Mouse (Mus musculus) Patski (cell line): ENCODE data around the gene Olfr644. TPM values are rescaled to one million over a fixed set of nuclear protein-coding genes. Genes with fewer than 3 reads are reported as not detected.

Experiments
- ATAC-seq: fragments of 100-300 bp; one replicate; pipeline ENCODE4 v1.8.0; 2021
- CTCF ChIA-PET: fragments of 350-600 bp; sonication (Branson Sonifier 250); formaldehyde crosslinking; loops from one replicate; lab custom pipeline; 2022; ENCODE audit warnings: inconsistent platforms; lab: Charles Lee
- POLR2A ChIA-PET: fragments of 350-600 bp; sonication (Branson Sonifier 250); formaldehyde crosslinking; loops from one replicate; lab custom pipeline; 2022; ENCODE audit warnings: antibody characterized with exemption, inconsistent platforms; lab: Charles Lee
- DNase-seq: peaks from one replicate; pipeline ENCODE4 v3.0.0-alpha.2; 2011; ENCODE audit warnings: low read depth, low spot score
- H3K27me3 ChIP-seq: fragments of 371-371 bp; one replicate; pipeline ENCODE4 v1.5.1; 2021
- CTCF ChIP-seq: fragments of 100-300 bp; IDR thresholded peaks from one replicate; pipeline ENCODE4 v1.5.1; 2021
- in situ Hi-C: fragments of 300-500 bp; cut with MboI; formaldehyde crosslinking; loops from 3 replicates; pipeline ENCODE4 v1.11.1; 2018; ENCODE audit warnings: low pct_unique_long_range_greater_than_20kb, mixed read lengths
- polyA plus RNA-seq: library from polyadenylated mRNA; unstranded; gene quantifications from one replicate; pipeline ENCODE4 v1.2.3, GENCODE M21; 2021

The Olfr644 gene
- not detected for polyA plus RNA-seq

DNA sequence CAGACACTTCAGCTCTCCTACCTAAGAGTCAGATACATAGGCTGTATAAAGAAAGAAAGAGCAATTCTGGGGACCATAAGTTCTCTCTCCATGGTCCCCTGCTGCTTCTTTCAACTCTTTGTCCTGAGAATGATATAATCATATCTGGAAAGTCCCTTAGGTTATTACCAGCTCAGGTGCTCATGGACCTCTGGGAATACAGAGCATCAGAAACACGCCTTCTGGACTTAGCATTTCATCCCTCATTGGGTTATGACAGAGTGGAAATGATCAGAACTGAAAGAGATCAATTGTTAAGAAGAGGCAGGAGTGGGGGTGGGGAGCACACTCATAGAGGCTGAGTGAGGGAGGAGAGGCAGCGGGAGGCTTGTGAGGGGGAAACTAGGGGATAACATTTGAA lies at the start of gene Olfr644:
Gene Olfr644 (minus strand): TSS at position 101 of the 400 bp plus-strand sequence.
- no peak for DNase-seq
- no peak for TF ChIP-seq CTCF
- in situ Hi-C loops = no loop called here
- no peaks in the 10 kb centered on the region for H3K27me3 ChIP-seq
- ChIA-PET CTCF (no interaction called here), POLR2A (no interaction called here)
- ATAC-seq = no peak

DNA sequence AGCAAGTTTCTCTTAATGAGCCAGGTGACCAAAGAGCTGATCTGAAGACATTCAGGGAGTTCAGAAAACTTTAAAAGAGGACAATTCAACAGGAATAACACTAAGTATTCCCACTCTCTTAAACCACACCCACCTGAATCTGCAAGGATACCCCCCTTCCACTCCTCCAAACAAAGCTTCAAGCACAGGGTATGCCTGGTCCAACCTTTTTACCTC lies 33.0 kb upstream of the Olfr644 start, which contains the start of gene Olfr646:
Gene Olfr646 (plus strand): TSS at position 117 of the 216 bp plus-strand sequence.
- no peak for DNase-seq
- no peak for ATAC-seq
- POLR2A ChIA-PET = no interaction called here
- H3K27me3 ChIP-seq = no peaks in the 10 kb centered on the region
- in situ Hi-C loops = no loop called here
- no peak for TF ChIP-seq CTCF
- CTCF ChIA-PET = no interaction called here

DNA sequence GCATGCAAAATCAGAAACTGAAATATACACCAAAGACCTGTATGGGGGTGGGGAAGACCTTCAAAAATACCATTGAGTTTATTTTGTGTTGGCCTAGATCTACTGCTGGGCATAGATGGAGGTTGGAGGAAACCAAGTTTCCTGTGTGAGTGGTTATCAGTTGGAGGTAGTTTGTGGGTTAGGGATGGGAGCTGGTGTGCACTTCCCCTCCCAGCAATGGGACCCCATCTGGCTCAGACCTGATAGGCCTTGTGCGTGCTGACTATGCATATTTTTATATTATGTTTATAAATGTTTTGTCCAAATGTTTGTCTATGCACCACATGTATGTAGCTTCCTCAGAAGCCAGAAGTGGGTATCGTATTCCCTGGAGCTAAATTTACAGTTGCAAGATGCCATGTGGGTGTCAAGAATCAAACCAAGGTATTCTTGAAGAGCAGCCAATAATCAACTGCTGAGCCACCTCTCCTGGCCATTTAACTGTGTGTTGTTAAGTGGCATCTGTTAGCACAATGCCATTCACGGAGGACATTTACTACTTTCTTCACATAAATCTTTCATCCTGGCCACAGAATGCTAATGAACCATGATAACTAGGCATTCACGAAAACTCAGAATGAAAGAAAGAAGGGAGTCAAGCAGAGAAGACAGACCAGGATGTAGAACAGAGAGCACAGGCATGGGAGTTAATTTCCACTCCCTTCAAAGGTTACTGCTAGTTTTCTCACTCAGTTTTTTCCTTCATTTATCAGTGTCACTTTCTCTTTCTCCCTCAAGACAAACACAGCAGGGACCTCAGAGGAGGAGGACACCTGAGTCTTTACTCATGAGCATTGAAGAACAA lies 32.5 kb upstream of the Olfr644 start:
- in situ Hi-C loops = no loop called here
- ChIA-PET POLR2A (no interaction called here), CTCF (no interaction called here)
- H3K27me3 ChIP-seq = no peaks in the 10 kb centered on the region
- TF ChIP-seq CTCF = no peak
- DNase-seq (no peak), ATAC-seq (no peak)

DNA sequence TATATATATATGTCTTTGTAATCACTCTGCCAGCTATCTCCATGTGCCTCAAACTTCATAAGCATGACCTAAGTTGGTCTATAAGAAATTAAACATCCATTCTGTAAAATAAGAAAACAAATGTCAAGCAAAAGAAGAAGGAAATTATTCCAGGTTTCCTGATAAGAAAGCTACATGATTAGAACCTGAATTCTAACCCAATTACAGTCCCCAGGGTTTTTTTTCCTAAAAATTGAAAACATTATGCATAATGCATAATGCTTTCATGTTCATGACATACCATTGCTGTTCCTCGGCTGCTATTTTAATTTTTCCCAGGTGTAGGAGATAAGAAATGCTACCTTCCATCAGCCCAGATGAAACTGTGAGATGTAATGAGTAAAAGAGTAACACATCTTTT lies 13.7 kb upstream of the Olfr644 start, which contains the start of gene Olfr645:
Gene Olfr645 (minus strand): TSS at position 101 of the 400 bp plus-strand sequence.
- no peak for TF ChIP-seq CTCF
- no peaks in the 10 kb centered on the region for H3K27me3 ChIP-seq
- ATAC-seq (no peak), DNase-seq (no peak)
- POLR2A ChIA-PET = no interaction called here
- in situ Hi-C loops = no loop called here
- CTCF ChIA-PET = interaction anchor here (1.1 kb wide), 1 partner anchor 8 kb away, joined by 3 read pairs; no protein-coding TSS in a partner anchor

DNA sequence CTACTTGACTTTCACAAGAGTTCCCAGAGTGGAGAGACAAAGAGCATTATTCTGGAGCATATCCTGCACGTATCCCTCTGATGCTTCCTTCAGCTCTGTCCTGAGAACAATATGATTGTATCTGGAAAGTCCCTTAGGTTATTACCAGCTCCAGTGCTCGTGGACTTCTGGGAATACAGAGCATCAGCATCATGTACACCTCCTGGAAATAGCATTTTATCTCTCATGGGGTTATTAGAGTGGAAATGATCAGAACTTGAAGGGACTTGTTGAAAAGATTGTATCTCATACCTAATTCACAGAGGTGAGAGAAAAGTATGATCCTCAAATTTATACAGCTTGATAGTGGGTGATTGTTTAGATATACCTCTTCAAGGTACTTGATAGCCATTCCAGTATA lies 10.3 kb downstream of the Olfr644 start, which contains the start of gene 4930516K23Rik:
Gene 4930516K23Rik (minus strand): TSS at position 101 of the 400 bp plus-strand sequence.
- ChIA-PET POLR2A (no interaction called here), CTCF (no interaction called here)
- H3K27me3 ChIP-seq = peaks cover 4% of the 10 kb centered on the region
- ATAC-seq (no peak), DNase-seq (no peak)
- no peak for TF ChIP-seq CTCF
- in situ Hi-C loops = no loop called here

DNA sequence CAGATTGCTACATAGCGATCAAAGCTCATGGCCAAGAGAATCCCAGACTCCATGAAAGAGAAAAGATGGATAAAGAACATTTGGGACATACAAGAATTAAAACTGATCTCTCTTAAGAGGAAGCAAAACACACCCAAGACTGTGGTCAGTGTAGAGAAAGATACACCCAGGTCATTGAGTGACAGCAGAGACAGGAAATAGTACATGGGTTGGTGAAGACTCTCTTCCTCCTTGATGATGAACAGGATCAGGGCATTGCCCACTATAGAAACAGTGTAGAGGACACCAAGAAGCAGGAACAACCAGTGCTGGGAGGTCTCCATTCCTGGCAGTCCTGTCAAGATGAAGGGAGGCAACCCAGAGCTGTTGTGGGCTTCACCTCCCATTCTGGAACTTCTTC lies 12.5 kb downstream of the Olfr644 start:
- CTCF ChIA-PET = no interaction called here
- H3K27me3 ChIP-seq = peaks cover 4% of the 10 kb centered on the region
- in situ Hi-C loops = no loop called here
- no peak for TF ChIP-seq CTCF
- POLR2A ChIA-PET = no interaction called here
- DNase-seq (no peak), ATAC-seq (no peak)

DNA sequence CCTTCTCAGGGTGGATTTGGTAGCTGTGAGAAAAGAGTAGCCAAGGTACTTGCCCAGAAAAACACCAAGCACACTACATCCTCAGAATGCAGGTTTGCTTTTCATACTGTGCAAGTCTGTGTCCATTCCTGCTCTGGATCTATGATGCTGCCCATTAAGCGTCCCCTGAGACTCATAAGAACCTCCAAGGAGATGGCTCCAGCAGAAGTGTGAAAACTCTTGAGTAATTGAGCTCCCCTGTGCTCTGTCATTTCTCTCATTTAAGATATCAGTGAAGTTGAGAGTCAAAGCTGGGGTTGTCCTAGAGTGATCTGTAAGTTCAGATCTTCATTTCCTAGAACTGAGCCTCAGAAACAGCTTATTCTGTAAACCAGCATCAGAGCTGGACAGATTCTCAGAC lies 19.1 kb downstream of the Olfr644 start, which contains the start of gene Olfr642:
Gene Olfr642 (minus strand): TSS at position 101 of the 400 bp plus-strand sequence.
- no peaks in the 10 kb centered on the region for H3K27me3 ChIP-seq
- in situ Hi-C loops = no loop called here
- no peak for DNase-seq
- CTCF ChIA-PET = interaction anchor here (1.0 kb wide), 1 partner anchor 9 kb away, joined by 3 read pairs; no protein-coding TSS in a partner anchor
- ATAC-seq = no peak
- TF ChIP-seq CTCF = no peak
- POLR2A ChIA-PET = no interaction called here

DNA sequence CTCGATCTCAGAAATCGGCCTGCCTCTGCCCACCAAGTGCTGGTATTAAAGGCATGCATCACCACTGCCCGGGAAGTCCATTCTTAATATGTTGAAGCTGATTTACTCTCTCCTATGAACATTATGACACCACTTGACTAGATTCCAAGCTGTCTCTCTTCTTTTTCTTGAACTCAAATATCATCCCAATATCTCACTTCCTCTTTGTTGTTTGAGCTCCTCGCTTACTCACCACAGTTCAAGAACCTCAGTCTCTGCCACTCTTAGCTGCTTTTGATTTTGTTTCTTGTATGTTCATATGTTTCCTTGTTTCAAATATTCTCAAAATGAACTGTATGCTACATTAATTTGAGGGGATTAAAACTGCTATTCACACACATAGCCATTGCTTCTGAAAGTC lies 20.9 kb downstream of the Olfr644 start:
- DNase-seq (no peak), ATAC-seq (no peak)
- CTCF ChIA-PET = no interaction called here
- POLR2A ChIA-PET = no interaction called here
- in situ Hi-C loops = no loop called here
- no peak for TF ChIP-seq CTCF
- no peaks in the 10 kb centered on the region for H3K27me3 ChIP-seq

DNA sequence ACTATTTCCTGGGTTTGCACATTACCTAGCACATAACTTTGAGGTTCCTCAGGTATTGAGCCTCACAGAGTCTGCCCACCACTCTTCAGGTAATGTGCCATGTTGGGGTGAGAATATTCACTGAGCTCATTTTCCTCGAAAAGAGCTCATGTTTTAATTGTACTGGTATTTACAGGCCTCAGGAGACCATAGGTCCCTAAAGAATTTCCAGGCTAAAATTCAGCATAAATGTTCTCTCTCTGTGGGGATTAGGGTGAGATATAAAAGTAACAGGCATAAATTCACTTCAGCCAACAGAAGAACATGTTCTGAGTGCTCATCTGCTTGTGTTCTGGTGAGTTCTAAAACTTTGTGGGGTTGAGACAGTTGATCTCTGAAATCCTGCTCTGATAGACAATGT lies 36.5 kb downstream of the Olfr644 start, which contains the start of gene Olfr641:
Gene Olfr641 (plus strand): TSS at position 301 of the 400 bp plus-strand sequence.
- DNase-seq (no peak), ATAC-seq (no peak)
- ChIA-PET POLR2A (no interaction called here), CTCF (interaction anchor here (1.2 kb wide), 1 partner anchor 13 kb away, joined by 3 read pairs; no protein-coding TSS in a partner anchor)
- in situ Hi-C loops = no loop called here
- no peak for TF ChIP-seq CTCF
- H3K27me3 ChIP-seq = no peaks in the 10 kb centered on the region

DNA sequence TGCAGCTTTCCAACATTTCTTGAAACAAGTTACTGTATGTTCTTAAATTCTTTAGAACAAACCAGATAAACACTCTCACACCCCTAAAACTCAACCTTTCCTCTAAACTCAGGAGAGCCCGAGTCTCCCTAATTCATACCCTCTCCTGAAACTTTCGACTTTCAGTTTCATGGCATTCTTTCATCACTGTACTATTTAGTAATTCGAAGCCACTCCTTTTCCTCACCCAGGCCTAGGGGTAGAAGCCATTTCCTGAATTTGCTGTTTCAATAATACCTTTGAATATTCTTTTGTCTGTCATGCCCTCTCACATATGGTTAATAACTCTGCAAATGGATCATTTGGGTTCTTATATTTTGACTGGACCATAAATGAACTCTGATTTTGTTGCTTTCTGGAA lies 44.7 kb downstream of the Olfr644 start:
- DNase-seq (no peak), ATAC-seq (no peak)
- no peaks in the 10 kb centered on the region for H3K27me3 ChIP-seq
- no peak for TF ChIP-seq CTCF
- POLR2A ChIA-PET = no interaction called here
- in situ Hi-C loops = no loop called here
- CTCF ChIA-PET = interaction anchor here (2.2 kb wide), 1 partner anchor 9 kb away, joined by 5 read pairs; no protein-coding TSS in a partner anchor

DNA sequence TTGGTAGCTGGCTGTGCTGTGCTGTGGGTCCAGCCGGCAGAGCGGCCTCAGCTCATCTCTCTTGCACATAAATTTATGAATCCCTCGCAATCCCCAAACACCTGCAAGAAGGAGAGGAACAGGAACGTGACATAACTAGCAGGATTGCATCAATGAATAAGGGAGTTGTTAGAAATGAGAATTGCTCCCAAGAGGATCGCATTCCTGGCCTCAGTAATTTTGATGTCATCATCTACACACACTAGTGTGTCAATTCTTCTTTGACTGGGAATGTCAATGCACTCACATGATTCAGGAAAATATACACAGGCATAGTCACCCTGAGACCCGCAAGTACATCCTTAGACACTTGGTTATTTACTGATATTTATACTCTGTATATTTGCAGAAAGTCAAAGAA lies 46.2 kb downstream of the Olfr644 start, which contains the start of gene Olfr640:
Gene Olfr640 (minus strand): TSS at position 101 of the 400 bp plus-strand sequence.
- in situ Hi-C loops = no loop called here
- TF ChIP-seq CTCF = no peak
- DNase-seq (no peak), ATAC-seq (no peak)
- CTCF ChIA-PET = interaction anchor here (2.2 kb wide), 1 partner anchor 11 kb away, joined by 5 read pairs; no protein-coding TSS in a partner anchor
- H3K27me3 ChIP-seq = no peaks in the 10 kb centered on the region
- POLR2A ChIA-PET = no interaction called here
